Mouse (Mus musculus): Measurements from ENCODE around the gene Asb18. TPM values are rescaled to one million over a fixed set of nuclear protein-coding genes. Genes with fewer than 3 reads are reported as not detected.
A peak's percentile ranks its signal among the peaks of the same experiment; 100 is the strongest.

Gene Asb18
- total and polyA plus RNA-seq, 2 experiments from 2014 or later: 1.6 to 17.3 TPM

DNA sequence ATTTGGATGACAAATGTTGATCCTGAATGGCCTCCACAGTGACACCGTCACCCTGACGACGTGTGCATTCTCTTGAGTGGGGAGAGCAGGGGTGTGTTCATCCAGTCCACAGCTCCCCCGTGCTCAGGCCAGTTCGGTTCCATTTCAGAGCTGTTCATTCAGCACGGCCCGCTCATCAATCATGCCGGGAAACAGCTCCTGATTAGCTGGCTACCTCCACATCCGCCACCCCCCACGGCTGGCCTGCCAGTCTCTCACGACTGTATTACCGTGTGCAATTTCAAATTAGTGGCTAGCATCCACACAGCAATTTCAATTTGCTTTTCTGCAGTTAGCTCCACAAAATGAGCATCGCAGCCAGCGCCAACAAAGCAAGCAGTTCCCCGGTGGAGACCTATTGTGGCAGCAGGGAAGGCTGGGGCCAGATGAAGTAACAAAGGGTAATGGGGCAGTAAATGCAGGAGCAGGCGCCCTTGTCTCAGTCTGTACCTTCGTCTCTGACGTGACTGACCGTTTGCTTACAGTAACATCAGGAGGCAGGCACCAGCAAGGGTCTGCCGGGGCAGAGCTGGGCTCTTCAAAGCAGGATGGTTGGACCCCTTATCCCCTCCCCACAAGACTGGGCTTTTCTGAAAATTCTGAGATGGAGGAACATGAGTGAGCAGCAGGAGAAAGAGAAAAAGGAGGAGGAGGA lies 35.7 kb upstream of the Asb18 start:
- Histone ChIP-seq H3K27ac (ENCODE audit: low read depth) (no peak overlapping the region), H3K4me1 (ENCODE audit: control insufficient read depth, insufficient read depth) (no peaks in the 10 kb centered on the region), H3K9me3 (replicated peaks; ENCODE audit: control insufficient read depth, low read length) (no peaks in the 10 kb centered on the region), H3K9ac (replicated peaks; ENCODE audit: low read depth, low read length) (no peak overlapping the region), H3K27me3 (ENCODE audit: control insufficient read depth, insufficient read depth, low read length) (no peaks in the 10 kb centered on the region), H3K4me2 (ENCODE audit: low read depth, low read length) (no peak overlapping the region), H3K36me3 (replicated peaks; ENCODE audit: control insufficient read depth, insufficient read depth, low read length) (no peaks in the 10 kb centered on the region), H3K4me3 (ENCODE audit: low read depth, low read length) (no peak overlapping the region)
- DNase-seq (ENCODE audit: low spot score) (no peak), ATAC-seq (ENCODE audit: insufficient read depth, low read depth) (no peak)
- WGBS: 42% methylated on average over 20 of the region's 20 CpGs
- no peak for TF ChIP-seq CTCF (IDR thresholded peaks at IDR 0.05; ENCODE audit: low read depth)
- TF ChIP-seq EP300 (IDR thresholded peaks at IDR 0.05; ENCODE audit: low read depth): no peak

DNA sequence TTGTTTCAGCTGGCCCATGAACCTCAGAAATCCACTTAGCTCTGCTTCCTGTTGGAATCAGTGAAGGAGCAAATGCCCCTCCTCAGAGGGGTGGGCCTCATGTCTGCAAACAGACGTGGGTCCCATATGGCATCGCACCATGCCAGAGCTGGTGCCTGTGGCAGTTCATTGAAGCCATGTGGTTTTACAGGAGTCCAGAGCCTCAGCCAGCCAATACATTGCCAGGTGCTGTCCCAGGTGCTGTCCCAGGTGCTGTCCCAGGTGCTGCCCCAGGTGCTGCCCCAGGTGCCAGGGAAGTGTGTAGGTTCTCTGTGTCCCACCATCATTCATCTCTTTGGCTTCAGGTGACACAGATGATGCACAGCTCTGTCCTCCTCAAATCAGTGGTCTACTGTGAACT lies 13.8 kb upstream of the Asb18 start:
- H3K4me3 ChIP-seq (ENCODE audit: low read depth, low read length): no peak overlapping the region
- ATAC-seq (ENCODE audit: insufficient read depth, low read depth) (no peak), DNase-seq (ENCODE audit: low spot score) (no peak)
- H3K36me3 ChIP-seq (replicated peaks; ENCODE audit: control insufficient read depth, insufficient read depth, low read length): no peaks in the 10 kb centered on the region
- no peaks in the 10 kb centered on the region for H3K4me1 ChIP-seq (ENCODE audit: control insufficient read depth, insufficient read depth)
- no peak overlapping the region for H3K27ac ChIP-seq (ENCODE audit: low read depth)
- no peaks in the 10 kb centered on the region for H3K27me3 ChIP-seq (ENCODE audit: control insufficient read depth, insufficient read depth, low read length)
- no peak overlapping the region for H3K4me2 ChIP-seq (ENCODE audit: low read depth, low read length)
- TF ChIP-seq EP300 (IDR thresholded peaks at IDR 0.05; ENCODE audit: low read depth) (no peak), CTCF (IDR thresholded peaks at IDR 0.05; ENCODE audit: low read depth) (no peak)
- WGBS: 66% methylated on average over 2 of the region's 2 CpGs
- H3K9ac ChIP-seq (replicated peaks; ENCODE audit: low read depth, low read length): no peak overlapping the region
- no peaks in the 10 kb centered on the region for H3K9me3 ChIP-seq (replicated peaks; ENCODE audit: control insufficient read depth, low read length)

DNA sequence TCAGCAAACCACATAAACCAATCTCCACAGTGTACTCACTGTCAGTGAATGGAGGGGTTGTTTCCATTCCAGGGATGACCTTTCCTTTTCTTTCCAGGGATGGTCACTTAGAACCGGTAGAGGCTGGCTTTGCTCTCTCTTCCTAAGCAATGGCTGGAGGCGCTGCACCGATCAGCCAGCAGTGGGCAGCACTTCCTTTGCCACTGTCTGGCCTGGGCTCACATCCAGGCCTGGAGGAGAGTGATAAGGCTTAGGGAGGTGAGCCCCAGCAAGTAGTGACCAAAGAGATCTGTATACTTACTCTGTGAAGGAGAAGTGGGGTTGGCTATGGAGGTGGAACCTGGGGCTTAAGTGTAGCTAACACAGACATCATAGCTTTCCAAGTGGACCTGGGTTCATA lies 12.5 kb upstream of the Asb18 start:
- Histone ChIP-seq H3K27me3 (ENCODE audit: control insufficient read depth, insufficient read depth, low read length) (no peaks in the 10 kb centered on the region), H3K4me2 (ENCODE audit: low read depth, low read length) (no peak overlapping the region), H3K9me3 (replicated peaks; ENCODE audit: control insufficient read depth, low read length) (no peaks in the 10 kb centered on the region), H3K9ac (replicated peaks; ENCODE audit: low read depth, low read length) (no peak overlapping the region), H3K4me1 (ENCODE audit: control insufficient read depth, insufficient read depth) (no peaks in the 10 kb centered on the region), H3K36me3 (replicated peaks; ENCODE audit: control insufficient read depth, insufficient read depth, low read length) (no peaks in the 10 kb centered on the region), H3K4me3 (ENCODE audit: low read depth, low read length) (no peak overlapping the region), H3K27ac (ENCODE audit: low read depth) (no peak overlapping the region)
- ATAC-seq (ENCODE audit: insufficient read depth, low read depth) (peak; percentile 82), DNase-seq (ENCODE audit: low spot score) (peak; percentile 69)
- WGBS: 13% methylated on average over 3 of the region's 3 CpGs
- TF ChIP-seq EP300 (IDR thresholded peaks at IDR 0.05; ENCODE audit: low read depth) (no peak), CTCF (IDR thresholded peaks at IDR 0.05; ENCODE audit: low read depth) (peak; percentile 84)

DNA sequence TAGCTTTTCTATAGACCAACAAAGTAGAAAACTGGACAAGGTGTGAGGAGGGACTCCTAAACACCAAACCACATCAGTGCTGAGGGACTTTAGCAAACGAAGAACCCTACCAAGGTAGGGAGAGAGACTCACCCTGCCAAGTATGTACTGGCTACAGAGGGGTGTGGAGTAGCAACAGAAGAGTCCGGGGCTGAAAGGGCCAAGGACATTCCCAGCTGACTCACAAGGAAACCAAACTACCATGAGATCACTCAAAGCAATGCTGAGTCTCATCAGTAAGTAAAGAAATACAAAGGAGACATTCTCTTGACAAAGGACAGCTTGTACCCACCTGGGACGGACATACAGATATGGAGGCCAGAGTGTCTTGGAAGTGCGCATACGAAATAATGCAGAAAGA lies 5.9 kb upstream of the Asb18 start:
- TF ChIP-seq CTCF (IDR thresholded peaks at IDR 0.05; ENCODE audit: low read depth): no peak
- no peak for TF ChIP-seq EP300 (IDR thresholded peaks at IDR 0.05; ENCODE audit: low read depth)
- no peak overlapping the region for H3K27ac ChIP-seq (ENCODE audit: low read depth)
- H3K4me3 ChIP-seq (ENCODE audit: low read depth, low read length): no peak overlapping the region
- H3K9ac ChIP-seq (replicated peaks; ENCODE audit: low read depth, low read length): no peak overlapping the region
- WGBS: 86% methylated on average over 5 of the region's 5 CpGs
- H3K9me3 ChIP-seq (replicated peaks; ENCODE audit: control insufficient read depth, low read length): no peaks in the 10 kb centered on the region
- no peaks in the 10 kb centered on the region for H3K36me3 ChIP-seq (replicated peaks; ENCODE audit: control insufficient read depth, insufficient read depth, low read length)
- H3K4me2 ChIP-seq (ENCODE audit: low read depth, low read length): no peak overlapping the region
- peaks cover 9% of the 10 kb centered on the region; the same call in 1 of the 2 replicates for H3K4me1 ChIP-seq (ENCODE audit: control insufficient read depth, insufficient read depth)
- no peak for ATAC-seq (ENCODE audit: insufficient read depth, low read depth)
- H3K27me3 ChIP-seq (ENCODE audit: control insufficient read depth, insufficient read depth, low read length): no peaks in the 10 kb centered on the region
- DNase-seq (ENCODE audit: low spot score): no peak

GRCm38 (mm10) chr1:90018071-90018470 lies 3.6 kb upstream of the Asb18 start:
- DNase-seq (ENCODE audit: low spot score) (no peak), ATAC-seq (ENCODE audit: insufficient read depth, low read depth) (no peak)
- 54% methylated on average over 6 of the region's 6 CpGs for WGBS
- no peak overlapping the region for H3K4me3 ChIP-seq (ENCODE audit: low read depth, low read length)
- H3K4me1 ChIP-seq (ENCODE audit: control insufficient read depth, insufficient read depth): peaks cover 9% of the 10 kb centered on the region; the same call in 1 of the 2 replicates
- TF ChIP-seq EP300 (IDR thresholded peaks at IDR 0.05; ENCODE audit: low read depth) (no peak), CTCF (IDR thresholded peaks at IDR 0.05; ENCODE audit: low read depth) (no peak)
- no peaks in the 10 kb centered on the region for H3K9me3 ChIP-seq (replicated peaks; ENCODE audit: control insufficient read depth, low read length)
- H3K27me3 ChIP-seq (ENCODE audit: control insufficient read depth, insufficient read depth, low read length): no peaks in the 10 kb centered on the region
- H3K9ac ChIP-seq (replicated peaks; ENCODE audit: low read depth, low read length): no peak overlapping the region
- no peak overlapping the region for H3K4me2 ChIP-seq (ENCODE audit: low read depth, low read length)
- no peaks in the 10 kb centered on the region for H3K36me3 ChIP-seq (replicated peaks; ENCODE audit: control insufficient read depth, insufficient read depth, low read length)
- H3K27ac ChIP-seq (ENCODE audit: low read depth): no peak overlapping the region

- no peak overlapping the region for H3K4me2 ChIP-seq (ENCODE audit: low read depth, low read length)
- H3K9ac ChIP-seq (replicated peaks; ENCODE audit: low read depth, low read length): no peak overlapping the region
- peaks cover 9% of the 10 kb centered on the region; the same call in 1 of the 2 replicates for H3K4me1 ChIP-seq (ENCODE audit: control insufficient read depth, insufficient read depth)
- H3K4me3 ChIP-seq (ENCODE audit: low read depth, low read length): no peak overlapping the region
- TF ChIP-seq EP300 (IDR thresholded peaks at IDR 0.05; ENCODE audit: low read depth) (no peak), CTCF (IDR thresholded peaks at IDR 0.05; ENCODE audit: low read depth) (no peak)
- 80% methylated on average over 5 of the region's 5 CpGs for WGBS
- no peaks in the 10 kb centered on the region for H3K9me3 ChIP-seq (replicated peaks; ENCODE audit: control insufficient read depth, low read length)
- DNase-seq (ENCODE audit: low spot score): no peak
- ATAC-seq (ENCODE audit: insufficient read depth, low read depth): no peak
- H3K27ac ChIP-seq (ENCODE audit: low read depth): no peak overlapping the region
- H3K36me3 ChIP-seq (replicated peaks; ENCODE audit: control insufficient read depth, insufficient read depth, low read length): no peaks in the 10 kb centered on the region
- no peaks in the 10 kb centered on the region for H3K27me3 ChIP-seq (ENCODE audit: control insufficient read depth, insufficient read depth, low read length)
These were observed 1.2 kb downstream of the Asb18 start for GRCm38 (mm10) chr1:90013273-90013672.

Measured in heart, postnatal 0 days (tissue).